Mouse (Mus musculus) C2C12 (cell line): ENCODE data around the gene AC140267.1. TPM values are rescaled to one million over a fixed set of nuclear protein-coding genes. Genes with fewer than 3 reads are reported as not detected.

Source experiments
- H3K27me3 ChIP-seq: one replicate; pipeline ENCODE4 v1.6.1; 2011; ENCODE audit not compliant: control insufficient read depth, insufficient read depth, insufficient read length
- H3K36me3 ChIP-seq: one replicate; pipeline ENCODE4 v1.6.1; 2011; ENCODE audit not compliant: control insufficient read depth, insufficient read depth
- H3K4me3 ChIP-seq: one replicate; pipeline ENCODE4 v1.5.1; 2011; ENCODE audit warnings: mild to moderate bottlenecking, control low read depth; ENCODE audit not compliant: poor library complexity, insufficient read depth, severe bottlenecking
- H3K79me2 ChIP-seq: one replicate; pipeline ENCODE4 v1.6.1; 2011; ENCODE audit not compliant: control insufficient read depth, insufficient read depth
- H3K79me3 ChIP-seq: one replicate; pipeline ENCODE4 v1.6.1; 2011; ENCODE audit warnings: low read depth, control low read depth
- H3ac ChIP-seq: one replicate; pipeline ENCODE3; 2011; ENCODE audit warnings: low read depth; ENCODE audit not compliant: control insufficient read depth, insufficient read length
- CEBPB ChIP-seq: IDR thresholded peaks from one replicate; pipeline ENCODE4 v1.6.1; 2011; ENCODE audit warnings: low read depth, mild to moderate bottlenecking, control low read depth, moderate library complexity
- CTCF ChIP-seq: IDR thresholded peaks from one replicate; pipeline ENCODE4 v1.5.1; 2011; ENCODE audit not compliant: control insufficient read depth, insufficient read depth, insufficient read length
- FOSL1 ChIP-seq: IDR thresholded peaks from one replicate; pipeline ENCODE4 v1.8.0; 2011; ENCODE audit warnings: mild to moderate bottlenecking, low read length; ENCODE audit not compliant: poor library complexity, insufficient read depth, severe bottlenecking
- MAX ChIP-seq: IDR thresholded peaks from one replicate; pipeline ENCODE4 v1.6.1; 2011; ENCODE audit warnings: mild to moderate bottlenecking, control low read depth
- MYOD1 ChIP-seq: IDR thresholded peaks from one replicate; pipeline ENCODE4 v1.6.1; 2011; ENCODE audit warnings: low read depth; ENCODE audit not compliant: control insufficient read depth, insufficient read length
- MYOG ChIP-seq: IDR thresholded peaks from one replicate; pipeline ENCODE4 v1.6.1; 2011; ENCODE audit not compliant: control insufficient read depth, insufficient read length; ENCODE audit errors: extremely low read depth
- USF1 ChIP-seq: IDR thresholded peaks from one replicate; pipeline ENCODE4 v1.6.1; 2011; ENCODE audit warnings: low read depth, mild to moderate bottlenecking, control low read depth, moderate library complexity
- polyA plus RNA-seq: library from polyadenylated mRNA; unstranded; fragments of >200 nt; fragmentation: generic; extraction: Trizol; gene quantifications from one replicate; pipeline ENCODE4 v1.2.1, GENCODE M21; 2012; ENCODE audit warnings: missing spikeins

Gene AC140267.1
- polyA plus RNA-seq, 1 experiment, result not detected

GRCm38 (mm10) chr15:80199556-80199955 is 36.1 kb upstream of the AC140267.1 start:
- Histone ChIP-seq H3ac (no peak overlapping the region), H3K79me2 (peaks cover 12% of the 10 kb centered on the region), H3K4me3 (no peak overlapping the region), H3K36me3 (no peaks in the 10 kb centered on the region), H3K27me3 (no peaks in the 10 kb centered on the region), H3K79me3 (no peaks in the 10 kb centered on the region)
- TF ChIP-seq FOSL1 (no peak), USF1 (no peak), MAX (no peak), CEBPB (no peak), MYOG (no peak), MYOD1 (no peak), CTCF (no peak)

- Histone ChIP-seq H3K36me3 (no peaks in the 10 kb centered on the region), H3K79me2 (peaks cover 12% of the 10 kb centered on the region), H3K4me3 (no peak overlapping the region), H3K79me3 (no peaks in the 10 kb centered on the region), H3K27me3 (no peaks in the 10 kb centered on the region), H3ac (no peak overlapping the region)
- TF ChIP-seq CTCF (no peak), MYOG (no peak), MYOD1 (no peak), USF1 (no peak), CEBPB (no peak), MAX (no peak), FOSL1 (no peak)
Observed at GRCm38 (mm10) chr15:80202111-80202775, 33.4 kb upstream of the AC140267.1 start.

GRCm38 (mm10) chr15:80203406-80203805 is 32.2 kb upstream of the AC140267.1 start:
- Histone ChIP-seq H3K79me3 (no peaks in the 10 kb centered on the region), H3ac (no peak overlapping the region), H3K4me3 (no peak overlapping the region), H3K27me3 (no peaks in the 10 kb centered on the region), H3K79me2 (peaks cover 2% of the 10 kb centered on the region), H3K36me3 (no peaks in the 10 kb centered on the region)
- TF ChIP-seq MYOD1 (peak; percentile 85), MAX (no peak)

- Histone ChIP-seq H3K27me3 (no peaks in the 10 kb centered on the region), H3K4me3 (no peak overlapping the region), H3ac (no peak overlapping the region), H3K36me3 (peaks cover 4% of the 10 kb centered on the region), H3K79me2 (no peaks in the 10 kb centered on the region), H3K79me3 (no peaks in the 10 kb centered on the region)
- TF ChIP-seq USF1, result no peak
- TF ChIP-seq CEBPB, result no peak
- no peak for TF ChIP-seq FOSL1
- no peak for TF ChIP-seq MYOG
- no peak for TF ChIP-seq CTCF
- TF ChIP-seq MYOD1, result no peak
- TF ChIP-seq MAX, result no peak
Observed at GRCm38 (mm10) chr15:80206057-80206565, 29.5 kb upstream of the AC140267.1 start.

GRCm38 (mm10) chr15:80208446-80208845 is 27.2 kb upstream of the AC140267.1 start:
- Histone ChIP-seq H3K36me3 (peaks cover 15% of the 10 kb centered on the region), H3K79me2 (no peaks in the 10 kb centered on the region), H3ac (no peak overlapping the region), H3K27me3 (no peaks in the 10 kb centered on the region), H3K4me3 (no peak overlapping the region), H3K79me3 (no peaks in the 10 kb centered on the region)
- TF ChIP-seq FOSL1 (no peak), MYOG (no peak), USF1 (no peak), MAX (no peak), CEBPB (no peak)

GRCm38 (mm10) chr15:80213688-80214087 is 21.9 kb upstream of the AC140267.1 start:
- no peak overlapping the region for H3K4me3 ChIP-seq
- no peaks in the 10 kb centered on the region for H3K79me3 ChIP-seq
- H3K27me3 ChIP-seq, result no peaks in the 10 kb centered on the region
- no peak overlapping the region for H3ac ChIP-seq
- no peak for TF ChIP-seq FOSL1
- no peak for TF ChIP-seq MYOD1
- no peak for TF ChIP-seq CEBPB
- TF ChIP-seq CTCF, result no peak
- no peak for TF ChIP-seq MAX
- TF ChIP-seq MYOG, result no peak
- TF ChIP-seq USF1, result no peak
- H3K36me3 ChIP-seq, result peaks cover 15% of the 10 kb centered on the region
- no peaks in the 10 kb centered on the region for H3K79me2 ChIP-seq
